Mouse (Mus musculus) testis, adult 2 months (tissue): Measurements from ENCODE around the gene Meox1. TPM values are rescaled to one million over a fixed set of nuclear protein-coding genes. Genes with fewer than 3 reads are reported as not detected.

Experiments
- H3K27ac ChIP-seq: fragments of 200-500 bp; 2 replicates; pipeline ENCODE4 v1.5.1; 2012; ENCODE audit warnings: low read depth, low read length; ENCODE audit not compliant: control insufficient read depth, insufficient read depth
- H3K27me3 ChIP-seq: fragments of 200-500 bp; 2 replicates; pipeline ENCODE4 v1.6.1; 2012; ENCODE audit warnings: mild to moderate bottlenecking, low read length, moderate library complexity; ENCODE audit not compliant: control insufficient read depth, insufficient read depth
- H3K36me3 ChIP-seq: fragments of 200-500 bp; 2 replicates; pipeline ENCODE4 v1.6.1; 2012; ENCODE audit warnings: mild to moderate bottlenecking, low read length; ENCODE audit not compliant: control insufficient read depth, insufficient read depth
- H3K4me1 ChIP-seq: fragments of 200-500 bp; 2 replicates; pipeline ENCODE4 v1.6.1; 2012; ENCODE audit warnings: low read length; ENCODE audit not compliant: control insufficient read depth, insufficient read depth
- H3K4me3 ChIP-seq: fragments of 200-500 bp; 2 replicates; pipeline ENCODE4 v1.5.1; 2012; ENCODE audit warnings: low read depth, mild to moderate bottlenecking, low read length, moderate library complexity, mixed read lengths; ENCODE audit not compliant: control insufficient read depth
- CTCF ChIP-seq: fragments of 200-500 bp; IDR thresholded peaks from 2 replicates; pipeline ENCODE4 v1.5.1; 2012; ENCODE audit warnings: low read depth, mild to moderate bottlenecking, inconsistent platforms, low read length, moderate library complexity; ENCODE audit not compliant: control insufficient read depth, insufficient read depth, insufficient replicate concordance
- POLR2A ChIP-seq: fragments of 200-500 bp; IDR thresholded peaks from 2 replicates; pipeline ENCODE4 v1.6.1; 2012; ENCODE audit warnings: low read depth, mild to moderate bottlenecking, inconsistent platforms, low read length, moderate library complexity; ENCODE audit not compliant: control insufficient read depth
- polyA plus RNA-seq: library from polyadenylated mRNA; depleted of rRNA; stranded (reverse); fragments of >200 nt; gene quantifications from 2 replicates; pipeline ENCODE4 v1.2.3, GENCODE M21; 2012

Meox1 gene
- polyA plus RNA-seq, 1 experiment: 1.7 TPM

- Histone ChIP-seq H3K27me3 (no peaks in the 10 kb centered on the region), H3K27ac (no peak overlapping the region), H3K4me1 (no peaks in the 10 kb centered on the region), H3K36me3 (no peaks in the 10 kb centered on the region), H3K4me3 (no peak overlapping the region)
- no peak for TF ChIP-seq POLR2A
- TF ChIP-seq CTCF: no peak
These were observed 43.1 kb downstream of the Meox1 start for GRCm38 (mm10) chr11:101851042-101851441.

GRCm38 (mm10) chr11:101849286-101849685 is 44.9 kb downstream of the Meox1 start:
- Histone ChIP-seq H3K4me1 (no peaks in the 10 kb centered on the region), H3K36me3 (no peaks in the 10 kb centered on the region), H3K4me3 (no peak overlapping the region), H3K27me3 (no peaks in the 10 kb centered on the region), H3K27ac (no peak overlapping the region)
- no peak for TF ChIP-seq POLR2A
- no peak for TF ChIP-seq CTCF

- H3K27me3 ChIP-seq: no peaks in the 10 kb centered on the region
- no peaks in the 10 kb centered on the region for H3K36me3 ChIP-seq
- no peaks in the 10 kb centered on the region for H3K4me1 ChIP-seq
- H3K27ac ChIP-seq: no peak overlapping the region
- TF ChIP-seq CTCF (no peak), POLR2A (no peak)
- no peak overlapping the region for H3K4me3 ChIP-seq
These were observed 46.7 kb downstream of the Meox1 start for GRCm38 (mm10) chr11:101847509-101847908.

DNA sequence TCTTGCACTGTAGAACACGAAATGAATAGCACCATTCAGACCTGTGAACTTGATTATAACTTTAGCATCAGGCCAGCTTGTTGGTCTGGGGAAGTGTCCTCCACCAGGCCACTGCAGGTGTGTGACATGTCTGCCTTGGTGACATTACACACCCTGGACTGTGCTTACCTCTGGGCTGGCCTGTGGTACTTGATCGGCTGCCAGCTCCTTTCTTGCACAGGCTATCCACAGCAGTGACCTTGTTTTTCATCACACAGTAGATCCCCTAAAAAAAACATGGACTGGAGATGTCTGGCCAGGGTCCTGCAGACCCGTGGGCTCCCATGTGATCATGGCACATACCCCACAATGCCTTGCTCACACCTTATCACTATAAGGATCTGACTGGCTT is 51.4 kb downstream of the Meox1 start:
- Histone ChIP-seq H3K27me3 (no peaks in the 10 kb centered on the region), H3K4me3 (no peak overlapping the region), H3K36me3 (no peaks in the 10 kb centered on the region), H3K4me1 (no peaks in the 10 kb centered on the region), H3K27ac (no peak overlapping the region)
- TF ChIP-seq POLR2A: no peak
- no peak for TF ChIP-seq CTCF

DNA sequence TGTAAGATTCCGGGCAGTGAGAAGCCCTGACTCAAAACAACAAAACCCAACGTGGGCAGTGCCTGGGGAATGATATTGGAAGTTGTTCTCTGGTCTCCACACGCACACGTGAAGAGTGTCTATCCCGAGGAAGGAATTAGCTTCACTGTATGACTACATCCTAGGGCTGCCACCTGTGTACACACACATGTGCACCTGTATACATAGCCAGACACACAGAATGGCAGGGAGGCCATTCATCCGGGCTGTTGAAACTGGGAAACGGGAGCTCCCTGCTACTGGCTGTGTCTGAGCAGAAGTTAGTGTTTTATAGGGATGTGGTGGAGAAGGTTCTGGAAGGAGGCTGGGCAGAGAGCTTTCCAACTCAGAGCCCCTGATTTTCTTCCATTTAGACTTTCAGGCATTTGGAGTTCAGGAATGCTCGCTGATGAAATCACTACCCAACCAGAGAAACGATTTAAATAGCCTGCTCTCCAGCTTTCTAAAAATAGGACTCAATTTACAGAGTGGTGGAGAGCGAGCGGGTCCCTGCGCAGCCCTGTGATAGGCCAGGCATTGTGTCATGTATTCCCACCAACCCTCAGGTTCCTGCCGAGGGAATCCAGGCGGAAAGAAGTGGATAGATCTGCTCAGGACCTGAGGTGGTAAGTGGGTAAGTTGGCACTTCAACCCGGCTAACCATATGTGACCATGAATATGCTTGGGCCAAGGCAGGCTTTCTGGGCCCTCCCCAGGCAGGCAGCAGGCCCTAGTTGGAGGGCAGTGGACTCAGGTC is 52.0 kb downstream of the Meox1 start:
- Histone ChIP-seq H3K4me1 (no peaks in the 10 kb centered on the region), H3K27me3 (no peaks in the 10 kb centered on the region), H3K27ac (no peak overlapping the region), H3K36me3 (no peaks in the 10 kb centered on the region), H3K4me3 (no peak overlapping the region)
- TF ChIP-seq CTCF (no peak), POLR2A (no peak)

DNA sequence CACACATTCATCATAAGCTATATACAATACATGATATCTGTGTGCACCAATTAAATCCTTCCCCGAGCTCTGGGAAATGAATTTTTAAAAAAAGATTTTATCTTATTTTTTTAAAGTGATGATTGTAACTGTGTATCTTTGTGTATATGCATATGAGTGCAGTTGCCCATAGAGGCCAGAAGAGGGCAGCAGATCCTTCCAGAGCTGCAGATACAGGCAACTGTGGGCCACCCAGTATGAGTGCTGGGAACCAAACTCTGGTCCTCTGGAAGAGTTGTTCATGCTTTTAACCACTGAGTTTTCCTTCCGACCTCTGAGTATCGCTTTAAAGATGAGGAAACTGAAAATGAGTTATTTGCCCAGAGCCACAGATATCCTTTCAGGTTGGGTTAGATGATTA is 53.8 kb downstream of the Meox1 start:
- TF ChIP-seq POLR2A (no peak), CTCF (peak; percentile 55; the same call in 1 of the 2 replicates)
- Histone ChIP-seq H3K36me3 (no peaks in the 10 kb centered on the region), H3K27me3 (no peaks in the 10 kb centered on the region), H3K27ac (no peak overlapping the region), H3K4me3 (no peak overlapping the region), H3K4me1 (no peaks in the 10 kb centered on the region)

DNA sequence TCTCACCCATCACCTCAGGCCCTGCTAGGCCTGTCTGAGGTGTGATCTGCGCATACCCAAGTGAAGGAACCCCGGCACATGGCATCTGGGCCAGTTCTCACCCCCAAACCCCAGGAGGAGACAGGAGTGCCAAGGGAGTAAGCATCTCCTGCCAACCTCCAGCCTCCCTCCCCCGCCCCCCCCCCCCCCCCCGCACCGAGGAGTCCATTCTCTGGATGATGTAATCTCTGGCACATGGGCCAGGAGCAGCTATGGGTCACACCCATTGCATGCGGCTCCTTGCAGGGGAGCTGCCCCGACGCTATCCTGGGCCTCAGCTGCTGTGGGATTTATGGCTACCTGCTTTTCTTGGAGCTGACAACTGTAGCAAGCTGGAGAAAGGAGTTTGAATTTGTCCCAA is 54.7 kb downstream of the Meox1 start:
- Histone ChIP-seq H3K4me1 (no peaks in the 10 kb centered on the region), H3K27me3 (no peaks in the 10 kb centered on the region), H3K36me3 (no peaks in the 10 kb centered on the region), H3K27ac (no peak overlapping the region), H3K4me3 (no peak overlapping the region)
- no peak for TF ChIP-seq POLR2A
- TF ChIP-seq CTCF: no peak

- Histone ChIP-seq H3K27ac (no peak overlapping the region), H3K36me3 (no peaks in the 10 kb centered on the region), H3K4me3 (no peak overlapping the region), H3K4me1 (no peaks in the 10 kb centered on the region), H3K27me3 (no peaks in the 10 kb centered on the region; the same call in 1 of the 2 replicates)
- TF ChIP-seq CTCF (no peak), POLR2A (no peak)
These were observed 62.2 kb downstream of the Meox1 start for GRCm38 (mm10) chr11:101832001-101832400.
